Mouse (Mus musculus) granulocyte monocyte progenitor cell, adult 5-6 weeks (primary cell): Measurements from ENCODE around the gene Ppp1r14d. TPM values are rescaled to one million over a fixed set of nuclear protein-coding genes. Genes with fewer than 3 reads are reported as not detected.
A peak's percentile ranks its signal among the peaks of the same experiment; 100 is the strongest.

Source experiments
- ATAC-seq: replicated peaks from 2 replicates; pipeline ENCODE4 v1.8.0; 2016; ENCODE audit warnings: mild to moderate bottlenecking, moderate TSS enrichment, inconsistent platforms; ENCODE audit not compliant: poor library complexity, severe bottlenecking
- total RNA-seq, 2 experiments: library from RNA; stranded (forward) in 1 of 2; stranded (reverse) in 1 of 2; fragments of 200-712, 200-1000 nt in 1 of 2; fragments of >200 nt in 1 of 2; fragmentation: Nextera tagmentation in 1 of 2; gene quantifications; 2 replicates each; pipeline ENCODE4 v1.2.3; 2014 to 2017

Gene Ppp1r14d
- not detected in 2 replicates for total RNA-seq (2014; fragmentation: Nextera tagmentation)
- not detected in 2 replicates for total RNA-seq (2017)

DNA sequence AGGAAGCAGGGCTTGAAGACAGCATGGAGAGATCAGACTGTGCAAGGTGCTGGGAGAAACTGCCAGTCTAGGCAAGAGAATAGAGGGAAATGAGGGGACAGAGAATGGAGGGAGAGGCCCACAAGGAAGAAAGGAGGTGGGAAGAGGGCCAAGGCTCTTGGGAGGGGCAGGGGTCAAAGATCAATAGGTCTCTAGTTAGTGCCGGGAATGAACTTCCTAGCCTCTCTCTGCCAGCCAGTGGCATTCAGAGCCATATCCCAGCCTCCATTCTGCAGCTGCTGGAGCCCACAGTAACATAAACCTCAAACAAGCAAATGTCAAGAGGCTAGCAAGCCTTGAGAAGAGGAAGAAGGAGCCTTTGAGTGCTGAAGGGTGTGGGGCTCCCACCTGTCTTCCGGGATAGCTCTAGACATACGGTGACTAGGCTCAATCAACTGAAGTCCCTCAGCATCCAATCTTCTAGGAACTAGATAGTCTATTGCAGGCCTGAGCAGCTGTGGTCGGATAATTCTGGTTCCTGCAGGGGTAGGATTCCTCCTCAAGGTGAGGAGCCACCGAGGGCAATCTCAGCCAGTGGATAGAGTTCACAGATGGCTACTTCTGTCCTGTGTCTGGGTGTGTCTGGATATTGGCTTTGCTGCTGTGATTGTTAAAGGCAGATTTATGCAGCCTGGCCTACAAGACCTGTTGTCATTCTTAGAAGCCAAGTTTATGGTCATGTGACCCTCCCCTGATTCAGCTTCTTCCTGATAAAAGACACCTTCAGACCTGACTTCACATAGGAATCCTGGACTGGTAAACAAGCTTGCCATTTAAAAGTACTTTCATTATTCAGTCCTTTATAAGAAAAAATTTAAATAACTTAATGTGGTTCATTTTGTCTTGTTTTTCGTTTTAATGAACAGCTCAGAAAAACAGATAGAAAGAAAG is at the start of gene Ppp1r14d:
Gene Ppp1r14d (minus strand): TSS at position 132 of the 930 bp plus-strand sequence.
- ATAC-seq: no peak

DNA sequence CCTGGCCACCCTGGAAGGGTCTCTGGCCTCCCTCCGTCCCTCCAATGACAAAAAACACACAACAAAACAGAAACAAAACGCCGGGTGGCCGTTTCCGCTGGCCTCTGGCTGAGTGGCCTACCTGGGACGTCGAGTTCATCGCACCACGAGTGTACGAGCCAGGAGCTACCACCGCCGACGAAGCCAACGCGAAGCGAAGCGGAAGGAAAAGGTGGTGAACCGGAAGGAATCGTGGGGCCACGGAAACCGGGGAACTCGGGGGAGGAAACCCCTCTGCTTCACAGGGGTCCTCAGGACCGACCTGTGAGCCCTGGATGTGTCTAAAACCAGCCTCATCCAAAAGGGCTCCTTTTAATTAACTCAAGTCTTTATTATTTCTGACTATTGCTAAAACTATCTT is 48.1 kb upstream of the Ppp1r14d start:
- ATAC-seq: no peak

DNA sequence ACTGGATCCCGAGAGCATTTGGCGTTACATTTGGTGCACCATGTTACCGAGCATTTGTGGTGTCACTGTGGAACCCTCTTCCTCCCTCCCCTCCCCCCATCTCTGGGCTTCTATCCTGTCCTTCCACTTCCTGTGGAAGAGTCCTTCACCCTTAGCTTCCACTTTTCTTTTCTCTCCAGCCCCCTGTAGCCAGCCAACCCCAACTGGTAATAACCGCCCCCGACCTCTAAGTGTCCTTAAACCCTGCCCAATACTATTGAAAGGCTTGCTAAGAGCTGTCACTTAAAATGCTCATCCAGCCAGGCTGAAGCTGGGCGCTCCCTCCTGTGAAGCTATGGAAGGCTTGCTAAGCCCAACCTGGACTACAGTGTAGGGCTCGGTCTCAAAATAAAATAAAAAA is 47.2 kb upstream of the Ppp1r14d start:
- no peak for ATAC-seq

DNA sequence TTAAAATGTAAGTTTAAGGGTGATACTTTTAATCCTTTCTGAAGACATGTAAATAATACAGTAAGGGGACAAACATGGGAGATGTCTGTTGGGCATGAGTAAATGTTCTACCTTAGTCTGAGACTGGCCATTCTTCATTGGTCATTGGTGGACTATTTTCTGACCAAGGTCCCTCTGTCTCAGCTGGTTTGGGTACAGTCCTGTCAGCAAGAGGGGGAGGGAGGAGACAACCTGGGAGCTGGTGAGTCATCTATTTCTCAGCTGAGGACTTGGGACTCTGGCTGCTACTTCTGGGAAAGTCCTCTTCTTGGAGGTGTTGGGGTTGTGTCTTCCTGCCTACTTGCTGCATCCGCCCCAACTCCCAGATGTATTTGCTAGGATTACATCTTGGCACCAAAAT is 44.4 kb upstream of the Ppp1r14d start:
- ATAC-seq: no peak

DNA sequence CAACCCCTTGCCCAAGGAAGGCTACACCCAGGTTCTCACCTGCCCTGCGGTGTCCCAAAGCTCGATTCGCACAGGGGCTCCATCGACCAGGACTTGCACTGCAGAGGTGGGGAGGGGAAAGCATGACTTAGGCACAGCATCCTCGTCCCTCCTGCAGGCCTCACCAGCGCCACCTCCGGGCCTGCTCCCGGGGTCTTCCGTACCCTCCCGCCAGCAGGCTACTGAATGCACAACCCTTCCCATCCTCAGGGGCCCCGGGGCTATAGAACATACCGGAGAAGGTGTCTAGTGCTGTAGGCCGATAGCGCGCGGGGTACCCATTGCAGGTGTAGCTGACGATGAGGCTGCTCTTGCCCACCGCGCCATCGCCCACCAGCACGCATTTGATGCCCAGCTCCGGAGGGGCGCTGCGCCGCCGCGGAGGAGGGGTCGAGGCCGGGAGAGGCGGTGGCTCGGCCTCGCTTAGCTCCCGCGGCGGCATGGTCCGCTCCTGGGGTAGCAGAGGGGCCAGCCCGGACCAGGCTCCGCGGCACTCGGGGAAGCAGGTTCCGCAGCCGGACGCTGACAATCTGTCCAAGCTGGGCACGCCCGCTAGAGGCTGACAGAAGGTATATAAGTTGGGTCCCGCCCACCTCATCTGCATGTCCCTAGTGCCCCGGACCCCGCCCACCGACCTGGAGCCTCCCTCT is 41.1 kb upstream of the Ppp1r14d start, which contains the start of gene Rhov:
Gene Rhov (minus strand): TSS at position 630 of the 689 bp plus-strand sequence.
- ATAC-seq: peak; percentile 99

DNA sequence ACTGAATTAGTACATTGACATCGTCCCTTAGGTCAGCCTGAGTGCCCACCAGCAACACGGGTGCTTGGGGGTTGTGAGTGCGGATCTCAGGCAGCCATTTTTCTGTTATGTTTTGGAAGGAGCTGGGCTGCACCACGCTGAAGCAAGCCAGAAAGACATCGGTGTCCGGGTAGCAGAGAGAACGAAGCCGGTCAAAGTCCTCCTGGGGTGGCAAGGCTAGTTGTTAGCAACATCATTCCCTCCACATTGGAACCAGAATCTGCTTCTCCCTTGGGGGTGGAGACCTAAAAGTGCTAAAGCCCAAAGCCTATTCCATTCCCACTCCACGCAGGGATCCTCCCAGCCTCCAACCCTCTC is 40.6 kb upstream of the Ppp1r14d start:
- ATAC-seq: no peak

DNA sequence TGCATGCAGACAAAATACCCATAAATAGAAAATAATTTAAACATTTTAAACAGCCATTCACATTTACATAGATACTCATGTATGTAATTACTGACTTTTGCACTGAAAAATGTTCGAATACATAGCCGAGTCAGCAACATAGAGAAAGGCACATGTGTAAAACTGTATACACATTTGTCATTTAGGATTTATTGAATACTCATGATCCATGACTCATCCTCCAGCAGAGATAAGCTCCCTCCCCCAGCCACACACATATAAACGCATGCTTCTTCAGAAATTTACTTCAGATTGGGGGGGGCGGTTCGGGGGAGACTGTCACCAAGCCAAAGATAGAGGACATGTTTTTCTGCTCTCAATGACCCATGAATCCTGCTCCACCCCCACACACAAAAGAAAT is 34.1 kb upstream of the Ppp1r14d start:
- ATAC-seq: no peak

DNA sequence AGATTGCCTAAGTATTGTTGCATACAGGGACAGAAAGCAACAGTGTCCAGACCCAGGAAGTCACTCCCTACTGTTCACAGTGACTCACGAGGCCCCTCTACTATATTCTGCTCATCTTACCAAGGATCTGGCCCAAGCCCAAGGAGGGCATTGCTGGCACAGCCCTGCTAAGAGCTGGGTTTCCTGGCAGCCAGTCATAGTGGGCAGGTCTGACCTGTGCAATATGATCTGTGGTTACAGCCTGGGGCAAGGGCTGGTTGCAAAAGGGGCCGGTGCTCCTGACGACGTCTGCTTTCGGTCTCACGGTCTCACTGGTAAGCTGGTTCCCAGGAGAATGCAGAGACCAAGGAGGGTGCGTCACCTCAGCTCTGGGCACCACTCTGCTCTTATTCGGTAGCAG is 33.3 kb upstream of the Ppp1r14d start:
- ATAC-seq: peak; percentile 96

DNA sequence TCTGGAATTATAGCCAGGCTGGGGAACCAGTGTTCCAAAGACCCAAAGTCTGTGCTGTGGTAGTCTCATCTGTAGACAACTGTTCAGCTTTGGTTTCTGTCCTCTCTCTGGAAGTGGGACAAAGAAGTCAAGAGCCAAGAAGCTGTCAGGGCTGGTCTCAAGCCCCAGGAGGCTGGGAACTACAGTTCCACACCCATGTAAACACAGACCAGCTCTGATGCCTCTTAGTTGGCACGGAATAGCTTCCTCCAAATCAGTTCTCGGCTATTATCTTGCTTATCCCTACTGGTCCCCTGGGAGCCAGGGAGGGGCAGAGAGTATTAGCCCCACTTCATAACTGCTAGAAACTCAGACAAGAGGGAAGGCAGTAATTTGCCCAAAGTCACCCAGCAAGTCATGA is 31.6 kb upstream of the Ppp1r14d start:
- ATAC-seq: no peak

DNA sequence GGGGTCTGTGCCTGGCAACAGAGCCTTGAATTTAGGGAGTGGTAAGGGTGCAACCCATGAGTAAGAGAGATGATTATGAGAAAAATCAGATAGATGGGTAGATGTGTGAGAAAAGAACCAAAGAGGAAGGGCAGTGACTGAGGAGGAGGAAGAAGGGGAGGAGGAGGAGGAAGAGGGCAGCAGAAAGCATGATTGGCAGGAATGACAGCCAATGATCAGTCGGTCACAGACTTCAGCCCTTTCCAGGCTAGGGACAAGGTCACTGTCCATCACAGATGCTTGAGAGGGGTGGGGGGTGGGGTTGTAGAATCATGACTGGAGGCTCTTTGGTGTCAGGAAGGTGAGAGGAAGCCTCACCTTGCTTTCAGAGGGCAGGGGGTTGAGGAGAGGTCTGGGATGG is 30.8 kb upstream of the Ppp1r14d start:
- ATAC-seq: no peak

DNA sequence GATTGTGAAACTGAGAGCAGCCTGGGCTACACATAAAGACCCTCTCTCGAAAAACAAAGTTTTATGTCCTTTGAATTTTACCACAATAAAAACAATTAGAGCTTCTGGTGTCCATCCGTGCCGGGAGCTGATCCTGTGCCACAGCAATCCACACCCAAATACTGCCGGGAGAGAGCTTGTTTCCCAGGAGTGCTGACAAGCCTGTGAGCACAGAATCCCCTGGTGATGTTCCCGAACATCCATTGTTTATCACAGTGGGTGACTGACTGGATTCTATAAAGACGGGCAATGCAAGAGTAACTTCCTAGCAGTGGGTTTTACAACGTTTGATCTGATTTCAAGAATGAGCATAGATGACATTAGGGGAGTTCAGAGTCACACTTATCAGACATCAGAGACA is 25.3 kb upstream of the Ppp1r14d start:
- ATAC-seq: no peak

DNA sequence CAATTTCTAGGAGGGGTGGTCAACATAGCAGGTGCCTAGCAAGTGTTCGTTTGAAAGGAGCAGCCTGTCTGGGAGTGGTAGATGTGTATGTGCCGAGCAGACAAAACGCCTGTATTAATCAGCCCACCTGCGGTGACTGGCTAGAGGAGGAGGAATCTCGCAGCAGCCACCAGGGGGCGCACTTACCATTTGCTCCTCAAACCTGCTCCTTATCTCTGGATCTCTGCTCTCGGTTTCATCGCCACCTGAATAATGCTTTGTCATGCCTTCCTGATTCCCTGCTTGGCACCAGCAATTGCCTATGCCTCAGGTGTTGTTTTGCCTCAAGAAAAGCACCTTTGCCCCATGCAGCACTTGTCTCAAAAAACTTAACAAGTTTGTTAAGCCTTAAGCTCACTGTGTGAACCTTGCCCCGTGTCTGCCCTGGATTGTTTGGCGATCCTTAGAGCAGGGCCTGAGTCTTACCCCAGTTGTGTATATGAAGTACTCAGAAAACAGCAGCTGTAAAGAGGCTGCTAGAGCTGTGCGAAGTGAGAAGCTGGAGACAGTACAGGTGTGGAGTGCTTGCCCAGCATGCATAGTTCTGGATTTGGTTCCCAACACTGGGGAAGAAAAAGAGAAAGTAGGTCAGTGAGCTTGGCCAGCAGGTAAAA is 21.2 kb upstream of the Ppp1r14d start:
- ATAC-seq: peak; percentile 89

DNA sequence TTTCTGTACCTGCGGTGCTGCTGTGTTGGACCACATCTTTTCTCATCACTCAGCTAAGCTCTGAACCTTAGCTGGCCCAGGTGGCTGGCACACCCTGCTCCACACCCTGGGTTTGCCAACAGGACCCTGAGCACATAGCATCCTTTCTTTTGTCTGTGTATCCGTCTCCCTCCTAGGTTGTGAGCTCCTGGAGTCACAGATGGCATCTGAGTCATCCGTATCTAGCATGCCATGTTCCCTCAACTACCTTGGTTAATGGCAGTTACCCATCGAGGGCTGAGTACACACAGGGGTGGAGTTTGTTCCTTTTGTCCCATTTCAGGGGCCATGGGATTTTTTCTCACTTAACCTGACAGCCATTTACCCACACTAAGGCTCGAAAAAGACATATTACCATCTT is 20.7 kb upstream of the Ppp1r14d start:
- no peak for ATAC-seq

DNA sequence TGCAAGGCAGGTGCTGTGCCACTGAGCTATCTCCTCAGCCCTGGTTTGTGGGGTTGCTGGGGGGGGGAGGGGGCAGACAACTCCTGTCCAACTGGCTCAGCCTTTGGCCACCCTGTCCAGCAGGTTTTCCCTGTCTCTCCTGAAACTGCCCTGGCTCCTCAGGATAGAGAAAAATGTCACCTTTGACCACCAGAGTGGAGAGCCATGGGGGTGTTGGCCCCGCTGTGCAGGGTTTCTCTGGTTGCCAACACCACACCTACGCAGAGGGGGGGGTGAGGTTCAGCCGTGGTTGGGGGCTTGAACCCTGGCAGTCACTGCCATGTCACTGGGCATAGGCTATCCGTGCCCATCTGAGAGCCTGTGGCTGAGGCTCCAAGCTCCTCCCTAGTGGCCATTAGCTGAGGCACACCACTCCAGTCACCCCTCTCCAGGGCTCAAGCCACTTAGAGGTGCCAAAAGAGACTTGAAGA is 19.9 kb upstream of the Ppp1r14d start:
- ATAC-seq: peak; percentile 30; the same call in 1 of the 2 replicates

DNA sequence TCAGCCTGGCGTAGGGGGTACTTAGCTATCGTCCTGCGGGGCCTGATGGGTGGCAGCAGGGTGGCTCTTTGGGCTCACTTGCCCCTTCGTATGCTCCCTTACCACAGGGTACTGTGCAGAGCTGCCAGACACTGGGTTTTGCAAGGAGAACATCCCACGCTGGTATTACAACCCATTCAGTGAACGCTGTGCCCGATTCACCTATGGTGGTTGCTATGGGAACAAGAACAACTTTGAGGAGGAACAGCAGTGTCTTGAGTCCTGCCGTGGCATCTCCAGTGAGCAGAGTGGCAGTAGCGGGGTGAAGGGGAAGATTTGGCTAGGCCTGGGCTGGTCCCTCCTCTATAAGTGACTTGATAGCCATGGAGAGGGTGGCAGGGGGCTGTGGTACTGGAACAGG is 18.2 kb upstream of the Ppp1r14d start:
- ATAC-seq: no peak

DNA sequence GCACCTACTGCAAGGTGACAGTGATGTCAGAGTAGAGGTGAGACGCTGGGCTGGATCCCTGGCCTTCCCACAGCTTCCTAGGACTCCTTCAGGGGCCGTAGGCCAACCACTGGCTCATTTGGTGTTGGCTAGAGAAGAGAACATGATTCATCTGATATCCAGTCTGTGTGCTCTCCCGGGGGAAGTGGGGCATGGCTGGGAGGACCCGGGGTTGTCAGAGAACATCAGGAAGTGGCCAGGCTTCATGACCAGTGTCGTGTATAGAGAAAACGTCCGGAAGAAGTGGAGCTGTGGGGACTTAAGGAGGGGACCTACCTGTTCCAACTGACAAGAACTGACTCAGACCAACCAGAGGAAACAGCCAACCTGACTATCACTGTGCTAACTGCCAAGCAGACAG is 15.5 kb upstream of the Ppp1r14d start:
- no peak for ATAC-seq

DNA sequence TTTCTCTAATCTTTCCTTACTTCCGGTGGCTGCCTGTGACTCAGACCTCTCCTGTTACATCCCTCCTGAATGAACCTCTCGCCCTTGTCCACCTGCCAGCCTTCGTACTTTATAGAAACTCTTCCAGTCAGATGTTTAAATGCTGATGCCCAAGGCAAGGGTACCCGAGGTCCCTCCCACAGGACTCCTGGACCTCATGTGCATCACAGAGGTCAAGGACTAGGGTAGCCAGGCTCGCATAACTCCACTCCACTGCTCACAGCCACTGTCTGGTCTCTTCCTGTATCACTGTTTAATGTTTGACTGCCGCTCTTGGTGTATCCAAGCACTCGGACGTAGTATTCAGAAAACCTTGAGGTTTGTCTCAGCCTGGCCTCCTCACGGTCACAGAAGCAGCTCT is 12.8 kb upstream of the Ppp1r14d start:
- no peak for ATAC-seq

DNA sequence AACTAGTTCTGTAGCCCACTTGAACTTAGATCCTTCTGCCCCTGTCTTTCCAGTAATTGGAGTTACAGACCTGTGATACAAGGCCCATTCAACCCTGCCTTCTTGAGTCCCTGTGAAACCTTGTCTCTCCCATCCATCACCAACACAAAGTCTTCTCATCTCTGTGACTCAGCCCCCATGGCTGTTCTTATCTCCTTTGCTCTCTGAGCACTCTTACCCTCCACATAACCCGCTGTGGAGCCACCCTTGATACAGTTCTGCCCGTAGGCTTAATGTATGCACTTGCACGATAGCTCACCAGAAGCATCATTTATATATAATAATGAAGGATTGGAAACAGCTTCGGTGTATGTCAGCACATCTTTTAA is 11.1 kb upstream of the Ppp1r14d start:
- ATAC-seq: no peak

DNA sequence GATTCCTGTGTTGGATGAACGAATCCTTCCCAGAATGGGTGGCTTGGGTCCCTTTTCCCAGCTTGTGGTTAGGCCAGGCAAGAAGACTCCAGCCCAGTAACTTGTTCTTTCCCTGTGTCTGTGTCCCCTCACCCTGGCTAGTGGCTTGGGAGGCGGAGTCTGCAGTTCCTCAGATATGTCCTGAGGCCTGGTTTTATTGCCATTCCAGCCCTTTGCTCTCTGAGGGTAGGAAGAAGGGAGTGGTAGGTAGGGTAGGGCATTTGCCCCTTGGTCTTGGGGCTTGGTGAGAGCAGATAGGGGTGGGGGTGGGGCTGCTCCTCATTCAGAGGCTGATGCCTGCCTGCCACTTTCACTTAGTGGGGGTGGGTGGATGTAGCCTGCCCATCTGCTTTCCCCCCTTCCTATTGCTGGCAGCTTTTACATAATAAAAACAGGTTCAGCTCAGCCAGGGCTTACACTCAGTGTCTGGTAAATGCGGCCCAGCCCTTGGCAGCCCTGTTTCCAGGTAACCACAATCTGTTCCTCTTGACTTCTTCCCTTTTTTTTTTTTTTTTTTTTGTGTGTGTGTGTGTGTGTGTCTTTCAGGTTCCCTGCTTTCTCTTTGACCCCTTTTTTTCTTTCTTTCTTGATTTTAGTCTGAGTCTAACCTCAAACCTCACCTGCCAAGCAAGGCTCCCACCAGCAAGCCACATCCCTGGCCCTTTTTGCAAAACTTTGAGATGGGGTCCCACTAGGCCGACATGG is 10.5 kb upstream of the Ppp1r14d start:
- no peak for ATAC-seq

DNA sequence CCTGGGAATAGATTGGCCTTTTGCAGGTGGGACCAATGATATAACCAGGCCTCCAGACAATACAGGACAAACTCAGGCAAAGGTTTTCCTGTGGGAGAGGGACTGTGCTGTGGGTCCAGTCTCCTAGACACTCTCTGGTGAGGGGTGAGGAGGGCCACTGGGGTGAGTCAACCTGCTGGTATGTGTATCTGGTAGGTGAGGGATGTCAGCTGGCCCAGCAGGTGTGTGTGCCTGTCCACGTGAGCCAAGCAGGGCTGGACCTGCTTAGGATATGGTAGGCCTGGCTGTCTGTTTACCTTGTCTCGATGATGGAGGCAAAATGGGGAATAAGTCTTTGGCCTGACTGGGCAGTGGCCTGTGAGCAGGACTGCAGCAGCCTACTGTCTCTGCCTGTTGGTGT is 9.0 kb upstream of the Ppp1r14d start:
- no peak for ATAC-seq
